Mouse (Mus musculus) megakaryocyte, embryonic 14.5 days (primary cell): Measurements from ENCODE around the gene Prim1.

ENCODE experiments used
- FLI1 ChIP-seq: IDR thresholded peaks from 2 replicates; pipeline ENCODE4 v1.6.1; 2012; ENCODE audit warnings: low read length, inconsistent platforms, mixed read lengths
- GATA1 ChIP-seq: IDR thresholded peaks from 3 replicates; pipeline ENCODE4 v1.6.1; 2012; ENCODE audit warnings: mixed read lengths, low read length, inconsistent platforms, borderline replicate concordance

GRCm38 (mm10) chr10:128058601-128059151, 43.7 kb downstream of the Prim1 start, which contains the start of gene Ptges3:
- TF ChIP-seq GATA1: no peak
- no peak for TF ChIP-seq FLI1
